Mouse (Mus musculus): ENCODE data around the gene Dcpp2.
A peak's percentile ranks its signal among the peaks of the same experiment; 100 is the strongest.
"Not testable (repeated sequence)": the region's sequence is repeated elsewhere in the genome, so short reads cannot be mapped to it uniquely, and the experiment has no call there.

The Dcpp2 gene

GRCm38 (mm10) chr17:23880576-23880975, at the start of gene Dcpp2, which contains the start of gene Dcpp1:
Gene Dcpp2 (plus strand): TSS chr17:23880880.
Gene Dcpp1 (plus strand): TSS chr17:23880876.
- not testable (repeated sequence) for DNase-seq (ENCODE audit: low spot score)

- DNase-seq (ENCODE audit: low spot score) = no peak
Measured at GRCm38 (mm10) chr17:23831201-23831600, 49.5 kb upstream of the Dcpp2 start.

- DNase-seq (ENCODE audit: low spot score) = no peak
Measured at GRCm38 (mm10) chr17:23836006-23836575, 44.6 kb upstream of the Dcpp2 start, which contains the start of gene Prss33. Gene Prss33 (minus strand): TSS chr17:23836056.

GRCm38 (mm10) chr17:23841145-23841544, 39.5 kb upstream of the Dcpp2 start:
- no peak for DNase-seq (ENCODE audit: low spot score)

- no peak for DNase-seq (ENCODE audit: low spot score)
Measured at GRCm38 (mm10) chr17:23843141-23843811, 37.4 kb upstream of the Dcpp2 start.

GRCm38 (mm10) chr17:23843812-23844273, 36.8 kb upstream of the Dcpp2 start, which contains the start of the genes Prss32 and Prss41:
Gene Prss32 (plus strand): TSS chr17:23843855.
Gene Prss41 (minus strand): TSS chr17:23844172.
- DNase-seq (ENCODE audit: low spot score) = no peak

GRCm38 (mm10) chr17:23850028-23850427, 30.7 kb upstream of the Dcpp2 start:
- DNase-seq (ENCODE audit: low spot score) = no peak

- DNase-seq (ENCODE audit: low spot score) = peak; percentile 45
Measured at GRCm38 (mm10) chr17:23850853-23851749, 29.6 kb upstream of the Dcpp2 start.

- DNase-seq (ENCODE audit: low spot score) = no peak
Measured at GRCm38 (mm10) chr17:23853292-23853691, 27.4 kb upstream of the Dcpp2 start.

GRCm38 (mm10) chr17:23854229-23854765, 26.4 kb upstream of the Dcpp2 start:
- no peak for DNase-seq (ENCODE audit: low spot score)

GRCm38 (mm10) chr17:23857193-23857592, 23.5 kb upstream of the Dcpp2 start:
- DNase-seq (ENCODE audit: low spot score) = no peak

GRCm38 (mm10) chr17:23857913-23858312, 22.8 kb upstream of the Dcpp2 start:
- DNase-seq (ENCODE audit: low spot score) = no peak

GRCm38 (mm10) chr17:23862926-23863325, 17.8 kb upstream of the Dcpp2 start:
- DNase-seq (ENCODE audit: low spot score) = no peak

GRCm38 (mm10) chr17:23867756-23868155, 12.9 kb upstream of the Dcpp2 start, which contains the start of gene Prss21:
Gene Prss21 (plus strand): TSS chr17:23868056.
- DNase-seq (ENCODE audit: low spot score) = no peak

GRCm38 (mm10) chr17:23868513-23868912, 12.2 kb upstream of the Dcpp2 start:
- DNase-seq (ENCODE audit: low spot score) = no peak

- DNase-seq (ENCODE audit: low spot score) = no peak
Measured at GRCm38 (mm10) chr17:23873884-23874856, 6.5 kb upstream of the Dcpp2 start.

GRCm38 (mm10) chr17:23876741-23877140, 3.9 kb upstream of the Dcpp2 start:
- no peak for DNase-seq (ENCODE audit: low spot score)

- DNase-seq (ENCODE audit: low spot score) = no peak
Measured at GRCm38 (mm10) chr17:23877166-23877565, 3.5 kb upstream of the Dcpp2 start.

- not testable (repeated sequence) for DNase-seq (ENCODE audit: low spot score)
Measured at GRCm38 (mm10) chr17:23917158-23917557, 36.5 kb downstream of the Dcpp2 start, which contains the start of gene Dcpp3. Gene Dcpp3 (plus strand): TSS chr17:23917458.

GRCm38 (mm10) chr17:23924531-23925007, 43.9 kb downstream of the Dcpp2 start:
- DNase-seq (ENCODE audit: low spot score) = peak; percentile 81

Data from left cerebral cortex, adult 11 months (tissue).